Mouse (Mus musculus) kidney, postnatal 36 days (tissue): Measurements from ENCODE around the gene Mb.
A peak's percentile ranks its signal among the peaks of the same experiment; 100 is the strongest.

Experiments used
- DNase-seq, 2 experiments: peaks; one replicate each; pipeline ENCODE4 v3.0.0; 2021 to 2022; ENCODE audit warnings: mixed read lengths in 2 of 2

Mb gene

DNA sequence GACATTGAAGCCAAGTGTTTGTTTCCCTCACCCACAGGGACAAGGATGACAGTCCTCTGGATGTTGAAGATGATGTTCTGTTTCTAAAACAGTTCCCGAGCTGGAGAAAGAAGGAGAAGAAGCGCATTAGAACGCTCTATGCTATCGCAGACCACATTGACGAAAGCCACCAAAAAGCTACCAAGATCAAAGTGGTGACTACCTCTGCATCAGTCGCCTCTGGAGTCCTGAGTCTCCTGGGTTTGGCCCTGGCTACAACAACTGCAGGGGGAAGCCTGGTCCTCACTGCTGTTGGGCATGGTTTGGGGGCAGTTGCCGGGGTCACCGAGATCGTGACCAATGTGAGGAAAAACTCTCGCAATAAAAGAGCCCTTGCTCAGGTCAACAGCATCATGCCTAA, at the start of gene Mb:
Gene Mb, minus strand, starts transcription at position 101 of the 400 bp plus-strand sequence.
- DNase-seq = no peak

DNA sequence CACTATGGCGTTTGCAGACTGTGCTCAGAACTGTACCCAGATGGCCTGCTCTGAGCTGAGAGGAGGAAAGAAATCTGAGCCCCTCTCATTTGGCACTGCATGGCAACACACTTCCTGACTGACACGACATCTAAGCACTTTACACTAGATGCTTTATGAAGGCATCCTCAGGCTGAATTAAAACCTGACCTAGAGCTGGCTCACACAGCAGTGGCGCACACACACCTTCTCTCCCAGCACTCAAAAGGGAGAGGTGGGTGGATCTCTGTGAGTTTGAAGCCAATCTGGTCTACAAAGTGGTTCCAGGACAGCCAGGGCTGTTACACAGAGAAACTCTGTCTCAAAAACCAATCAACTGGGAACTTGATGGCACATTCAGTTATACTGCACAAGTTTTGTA, 49.3 kb upstream of the Mb start:
- DNase-seq = no peak

DNA sequence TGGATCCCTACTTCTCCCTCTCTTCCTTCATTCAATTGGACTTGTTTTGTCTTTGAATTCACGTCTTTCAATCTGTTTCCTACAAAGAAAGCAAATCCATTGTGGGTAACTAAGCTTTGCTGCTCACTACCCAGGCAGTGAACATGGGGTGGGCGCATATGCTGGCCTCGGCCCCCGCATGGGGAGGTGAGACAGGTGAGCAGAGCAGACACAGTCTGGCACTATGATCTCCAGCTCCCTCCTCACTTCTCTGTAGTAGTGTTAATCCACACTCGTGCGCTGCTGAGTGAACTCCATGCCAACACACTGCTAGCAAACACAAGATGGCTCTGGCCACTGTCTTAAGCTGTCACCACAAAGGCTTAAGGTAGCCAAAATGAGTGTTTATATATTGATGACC, 46.9 kb upstream of the Mb start:
- DNase-seq = no peak

DNA sequence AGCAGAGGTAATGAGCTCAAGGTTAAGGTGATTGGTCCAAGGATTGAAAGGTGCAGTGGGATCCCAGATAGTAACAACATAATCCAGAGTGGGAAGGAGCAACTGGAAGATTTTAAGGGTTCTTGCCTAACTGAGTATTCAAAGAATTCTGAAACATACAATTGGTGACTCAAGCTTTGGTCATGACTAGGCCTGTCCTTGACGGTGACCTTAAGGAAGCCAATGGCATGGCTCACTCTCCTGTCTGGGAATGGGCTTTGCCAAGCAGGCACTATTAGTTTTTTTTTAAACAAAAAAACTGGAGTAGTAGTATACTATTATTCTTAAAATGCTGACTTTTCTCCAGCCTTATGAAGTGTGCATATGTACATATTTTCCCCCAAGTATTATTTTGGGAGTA, 44.7 kb upstream of the Mb start:
- DNase-seq = no peak

DNA sequence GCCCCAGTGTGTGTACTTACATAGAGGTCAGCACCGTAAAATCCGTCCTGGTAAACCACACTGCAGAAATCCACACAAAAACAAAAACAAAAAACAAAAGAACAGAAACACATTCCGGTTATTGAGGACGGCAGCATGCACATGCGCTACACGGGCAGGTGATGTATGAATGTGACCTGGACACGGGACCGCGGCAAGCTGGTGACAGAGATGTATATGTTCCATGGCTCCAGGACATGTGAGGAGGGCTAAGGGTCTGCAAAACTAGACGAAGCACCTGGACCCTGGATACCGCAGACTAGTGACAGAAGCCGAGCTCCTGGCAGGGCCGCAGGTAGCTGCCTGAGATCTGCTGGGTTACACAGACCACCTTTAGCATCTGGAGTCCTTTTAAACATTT, 44.0 kb upstream of the Mb start:
- no peak for DNase-seq

DNA sequence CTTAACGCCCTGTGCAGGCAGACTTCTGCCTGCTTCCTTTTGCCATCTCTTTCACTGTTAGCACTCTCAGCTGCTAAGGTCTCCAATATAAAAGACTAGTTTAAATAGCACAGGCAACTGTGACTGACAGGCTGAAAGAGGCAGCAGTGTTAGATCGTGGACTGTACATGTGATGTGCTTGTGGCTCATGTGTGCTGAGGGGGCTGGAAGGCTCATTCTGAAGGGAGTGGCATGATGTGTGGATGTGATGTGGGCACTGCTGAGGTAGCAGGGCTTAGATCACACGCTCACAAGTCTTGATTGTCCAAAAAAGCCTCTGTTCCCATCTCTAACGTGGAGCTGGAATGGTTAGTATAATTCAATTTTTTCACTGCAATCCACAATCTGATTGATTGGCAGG, 40.9 kb upstream of the Mb start:
- DNase-seq = no peak

DNA sequence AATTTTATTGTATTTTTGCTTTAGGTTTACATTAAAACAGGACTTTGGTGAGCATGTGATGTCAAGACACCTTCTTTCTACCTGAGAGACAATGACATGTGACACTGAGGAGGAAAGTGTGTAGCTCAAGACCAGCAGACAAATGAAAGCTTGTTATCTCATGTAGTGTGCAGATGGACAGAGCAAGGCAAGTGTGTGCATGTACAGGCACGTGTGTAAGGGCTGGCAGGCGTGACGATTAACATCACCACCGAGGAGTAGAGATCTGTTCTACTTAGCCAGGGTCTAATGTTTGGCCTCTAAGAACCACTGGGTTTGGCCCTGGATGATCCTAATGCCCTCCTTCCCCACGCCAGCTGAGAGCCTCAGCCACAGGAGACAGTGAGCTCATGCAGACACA, 40.1 kb upstream of the Mb start:
- DNase-seq = no peak

DNA sequence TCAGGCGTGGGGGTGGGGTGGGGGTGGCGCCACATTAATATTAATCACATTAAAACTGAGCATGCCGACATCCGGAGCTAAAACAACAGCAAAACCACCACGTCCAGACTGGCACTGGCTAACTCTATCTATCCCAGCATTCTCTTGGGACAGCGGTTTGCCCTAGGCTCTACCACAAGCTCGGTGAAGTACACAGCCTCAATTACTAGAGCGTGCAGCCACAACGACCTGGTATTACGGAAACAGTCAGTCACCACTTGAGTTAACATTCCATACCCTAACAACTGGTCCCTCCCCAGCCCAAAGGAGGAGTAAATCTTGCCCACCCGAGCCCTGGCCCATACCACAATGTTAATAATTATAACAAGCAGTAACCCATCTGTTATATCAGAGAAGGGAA, 38.8 kb upstream of the Mb start:
- peak in 1 of 2 experiments; percentile 13 for DNase-seq

DNA sequence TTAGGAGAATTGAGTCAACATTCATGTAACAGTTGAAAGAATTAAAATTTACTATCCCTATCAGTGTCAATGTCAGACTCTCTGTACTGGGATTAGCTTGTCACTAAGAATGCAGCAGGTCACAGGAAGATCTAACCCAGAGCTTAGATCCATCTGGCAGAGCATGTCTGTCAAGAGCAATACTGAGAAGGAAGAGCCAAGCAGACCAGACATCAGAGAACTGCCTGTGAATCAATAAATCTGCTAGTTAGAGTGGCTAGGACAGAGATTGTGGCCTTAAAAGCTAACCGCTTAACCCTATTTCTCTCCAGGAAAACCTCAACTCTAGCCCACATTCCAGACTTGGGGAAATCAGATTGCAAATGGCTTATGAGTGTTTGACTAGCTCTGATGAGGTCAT, 36.0 kb upstream of the Mb start:
- DNase-seq = no peak

DNA sequence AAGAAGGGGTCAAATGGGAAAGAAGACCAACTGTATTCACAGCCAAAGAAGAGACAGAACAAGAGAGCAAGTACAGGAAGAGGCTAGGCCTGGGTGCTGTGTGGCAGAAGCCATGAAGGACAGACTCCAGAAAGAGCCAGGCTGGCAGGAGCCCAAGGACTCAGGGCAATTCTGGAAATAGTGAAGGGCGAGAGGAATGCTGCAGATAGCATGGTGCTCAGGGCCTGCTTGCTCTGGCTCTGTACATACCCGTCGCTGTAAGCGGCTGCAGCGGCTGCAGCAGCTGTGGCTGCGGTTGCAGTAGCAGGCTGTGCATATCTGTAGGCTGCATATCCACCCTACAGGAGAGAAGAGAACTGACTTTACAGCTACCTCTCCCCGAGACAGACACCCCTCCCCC, 35.3 kb upstream of the Mb start:
- peak in 1 of 2 experiments; percentile 56 for DNase-seq

DNA sequence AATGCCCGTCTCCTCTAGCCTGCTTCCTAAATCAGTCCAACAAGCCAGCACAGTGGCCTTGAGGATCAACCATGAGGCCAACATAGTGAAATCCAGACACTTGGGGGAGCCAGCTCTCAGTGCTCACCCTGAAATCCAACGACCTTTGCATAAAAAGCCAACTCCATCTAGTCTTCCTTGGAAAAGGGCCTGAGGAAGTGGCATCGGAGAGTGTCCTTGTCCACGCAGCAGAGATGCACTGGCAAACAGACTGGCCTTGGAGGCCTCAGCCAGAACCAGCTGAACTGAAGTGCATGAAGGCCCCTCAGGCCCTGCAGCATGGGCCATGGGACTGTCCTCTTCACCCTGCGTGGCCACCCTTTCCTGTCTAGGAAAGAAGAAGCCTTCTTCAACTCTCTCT, 31.0 kb upstream of the Mb start:
- no peak for DNase-seq

DNA sequence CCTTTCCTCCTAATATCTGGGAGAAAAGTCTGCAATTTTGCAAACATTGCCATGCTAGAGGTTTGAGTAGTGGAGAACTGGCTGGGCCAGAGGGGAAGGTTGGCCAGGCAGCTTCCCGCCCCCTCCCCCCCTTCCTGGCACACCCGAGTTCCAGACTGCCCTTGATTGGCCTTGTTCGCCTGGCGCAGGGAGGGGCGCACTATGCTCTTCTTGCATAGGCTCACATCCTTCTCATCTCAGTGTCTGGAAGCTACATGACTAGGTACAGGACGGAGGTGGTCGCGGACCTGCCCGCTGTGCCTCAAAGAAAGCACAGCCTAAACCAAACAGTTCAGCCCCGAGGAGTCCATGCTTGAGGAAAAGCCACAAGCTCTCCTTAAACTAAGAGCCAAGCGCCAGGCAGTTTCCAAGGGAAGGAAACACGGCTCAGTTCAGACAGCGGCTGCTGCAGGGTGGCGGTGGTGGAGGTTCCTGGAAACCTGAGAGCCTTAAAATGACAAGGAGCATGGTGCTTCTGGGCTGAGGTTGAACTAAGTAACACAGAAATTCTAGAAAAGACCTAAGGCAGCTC, 30.3 kb upstream of the Mb start:
- no peak for DNase-seq

DNA sequence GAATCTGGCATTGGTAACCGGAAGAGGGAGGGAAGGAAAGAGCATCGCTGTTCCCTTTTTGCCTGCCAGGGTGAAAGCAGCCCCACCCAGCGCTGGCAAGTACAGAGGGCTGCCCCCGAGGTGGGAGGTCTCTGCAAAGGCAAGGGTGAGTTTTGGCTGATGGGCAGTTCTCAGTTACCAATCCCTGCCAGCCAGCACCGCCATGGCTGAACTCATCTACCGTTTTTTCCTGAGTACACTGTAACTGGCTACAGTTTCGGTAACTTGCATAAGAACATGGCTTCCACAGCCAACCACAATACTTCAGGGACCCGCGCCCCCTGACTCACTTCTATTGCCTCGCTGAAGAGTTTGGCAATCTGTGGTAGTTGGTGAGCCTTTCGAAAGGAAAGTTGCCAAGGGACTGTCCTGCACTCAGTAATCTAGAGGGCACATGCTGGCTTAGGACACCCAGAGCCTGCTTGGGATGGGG, 29.5 kb upstream of the Mb start:
- DNase-seq = peak; percentile 16 to 27

DNA sequence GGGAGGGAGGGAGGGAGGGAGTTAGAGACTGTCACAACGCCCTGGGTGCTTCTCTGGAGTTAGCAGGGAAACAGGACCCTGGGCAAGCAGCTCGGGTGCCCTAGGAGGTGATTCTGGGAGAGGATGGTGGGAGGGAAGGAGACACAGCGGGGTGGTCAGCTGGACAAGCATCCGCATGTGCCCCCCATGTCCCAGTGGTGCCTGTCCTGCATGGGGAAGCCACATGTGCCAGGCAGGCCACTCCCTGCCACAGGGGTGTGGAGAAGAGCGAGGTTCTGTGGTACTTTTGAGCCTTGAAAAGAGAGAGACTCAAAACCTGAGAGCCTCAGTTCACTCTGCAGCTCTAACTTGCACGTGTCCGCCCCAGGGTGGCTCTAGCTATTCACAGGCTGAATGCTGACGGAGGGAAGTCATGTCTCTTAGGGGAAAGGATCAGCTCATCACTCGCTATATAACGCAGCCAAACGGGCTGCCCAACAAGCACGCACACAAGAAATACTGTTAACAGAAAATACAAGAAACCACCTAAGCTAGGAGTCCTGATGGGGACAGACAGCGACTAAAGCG, 28.9 kb upstream of the Mb start:
- no peak for DNase-seq

DNA sequence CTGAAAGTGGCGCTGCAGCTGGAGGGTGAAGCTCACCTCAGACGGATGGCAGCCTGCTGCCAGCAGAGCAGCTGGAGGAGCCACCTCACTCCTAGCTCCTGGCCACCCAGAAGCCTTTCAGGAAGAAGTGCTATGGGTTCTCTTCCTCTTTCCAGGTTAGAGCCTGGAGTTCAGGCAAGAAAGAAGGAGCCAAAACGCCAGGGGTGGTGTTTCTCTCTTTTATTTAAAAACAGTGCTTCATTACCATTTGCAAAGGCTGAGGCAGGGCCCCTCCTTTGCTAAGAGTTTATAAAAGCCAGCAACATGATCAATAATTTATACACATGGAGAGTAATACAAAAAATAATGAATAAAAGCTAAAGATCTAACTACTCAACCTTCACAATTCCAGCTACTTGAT, 28.3 kb upstream of the Mb start:
- no peak for DNase-seq

DNA sequence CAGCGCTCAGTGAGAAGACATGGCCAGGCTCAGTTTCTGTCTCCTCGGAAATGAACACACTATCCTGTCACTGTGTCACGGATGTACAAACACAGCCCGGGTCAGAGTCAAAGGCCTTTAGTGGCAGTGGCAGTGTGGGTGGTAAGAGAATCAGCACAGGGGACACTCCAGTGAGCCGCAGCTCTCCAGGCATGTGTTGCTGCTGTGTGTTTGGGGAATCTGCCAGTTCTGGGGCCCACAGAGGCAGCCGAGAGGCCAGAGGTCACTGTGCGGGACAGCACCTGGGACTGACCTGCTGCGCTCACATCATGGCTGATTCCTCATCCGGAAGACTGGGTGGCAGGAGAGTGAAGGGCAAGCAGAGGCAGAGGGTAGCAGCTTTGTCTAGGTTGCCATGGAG, 27.4 kb upstream of the Mb start:
- no peak for DNase-seq

DNA sequence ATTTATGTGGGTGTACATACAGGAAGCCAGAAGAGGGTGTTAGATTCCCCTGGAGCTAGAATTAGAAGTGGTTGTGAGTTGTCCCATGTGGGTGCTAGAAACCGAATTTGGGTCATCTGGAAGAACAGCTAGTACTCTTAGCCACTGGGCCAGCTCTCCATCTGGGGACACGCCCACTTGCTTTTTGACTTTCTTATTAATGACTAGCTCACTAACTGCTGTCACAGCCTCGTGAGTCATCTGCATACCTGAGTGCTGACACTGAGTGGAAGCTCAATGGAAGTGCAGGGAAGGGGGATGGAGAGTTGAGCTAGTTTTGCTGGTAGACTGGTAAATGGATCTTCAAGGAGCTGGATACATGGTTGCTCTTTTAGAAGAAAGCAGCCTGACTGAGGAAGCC, 26.1 kb upstream of the Mb start:
- DNase-seq = no peak

DNA sequence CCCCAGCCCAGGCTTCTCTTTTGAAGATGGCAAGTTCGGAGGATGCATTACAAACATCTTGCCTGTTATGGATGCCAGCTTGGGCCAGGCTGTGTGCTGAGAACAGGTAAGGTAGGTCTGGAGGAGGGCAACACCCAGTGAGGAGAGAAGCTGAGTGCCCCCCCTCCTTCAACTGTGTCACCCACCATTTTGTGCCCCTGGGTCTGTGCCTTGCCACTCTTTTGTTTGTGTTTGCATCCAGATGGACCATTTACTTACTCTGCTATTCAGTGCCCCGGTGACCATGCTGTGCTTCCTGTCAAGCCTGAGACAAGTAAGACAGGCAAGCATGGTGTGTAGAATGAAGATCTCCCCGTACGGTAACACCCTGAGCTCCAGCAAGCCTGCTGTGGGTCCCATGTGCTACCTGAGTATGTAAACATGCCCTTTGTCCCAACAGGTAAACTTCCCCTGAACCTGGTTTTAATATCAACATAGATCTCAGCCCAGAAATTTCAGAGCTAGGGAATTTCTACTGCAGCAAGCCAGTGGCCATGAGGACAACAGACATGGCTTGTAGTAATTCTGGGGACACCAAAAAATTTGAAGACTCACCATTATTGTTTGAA, 22.2 kb upstream of the Mb start:
- DNase-seq = no peak

DNA sequence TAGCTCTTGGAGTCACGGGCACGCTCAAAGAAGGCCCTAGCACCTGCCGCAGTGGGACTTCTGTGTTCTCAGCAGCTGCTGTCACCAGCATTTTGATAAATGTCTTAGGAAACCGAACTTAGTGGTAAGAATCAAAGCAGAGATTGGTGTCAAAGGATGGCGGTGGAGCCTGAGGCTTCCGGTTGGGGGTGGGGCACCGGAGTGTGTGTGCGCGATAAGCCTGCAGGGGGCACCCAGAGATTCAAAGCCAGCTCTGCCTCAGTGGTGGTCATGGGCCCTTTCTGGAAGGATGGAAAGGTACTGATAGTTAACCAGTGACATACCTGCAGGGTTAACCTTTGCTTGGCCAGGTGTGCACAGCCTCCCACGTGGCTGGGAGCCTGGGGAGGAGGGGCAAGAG, 21.0 kb upstream of the Mb start:
- DNase-seq = peak in 1 of 2 experiments; percentile 66

DNA sequence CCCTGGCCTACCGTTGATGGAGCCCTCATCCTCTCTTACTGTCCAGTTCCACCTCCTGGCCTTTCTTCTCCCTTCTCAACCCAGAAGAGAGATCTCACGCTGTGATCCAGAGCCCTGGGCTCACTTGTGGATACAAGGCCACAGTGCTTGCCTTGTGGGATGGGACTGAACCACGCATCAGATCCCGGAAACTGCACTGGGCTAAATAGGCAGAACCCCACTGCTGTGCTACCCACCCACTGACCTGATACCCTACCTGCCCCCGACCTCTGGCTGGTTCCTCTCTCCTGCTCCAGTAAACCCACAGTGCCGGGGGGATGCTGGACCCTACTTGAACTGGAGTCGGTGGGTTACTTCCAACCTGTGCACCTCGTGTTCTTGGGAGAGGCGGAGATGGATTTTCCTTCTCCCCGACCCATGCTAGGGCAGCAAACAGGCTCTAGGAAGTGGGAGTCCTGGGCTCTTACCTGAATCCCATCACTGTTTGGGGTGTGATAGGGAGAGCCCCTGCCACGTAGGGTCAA, 20.3 kb upstream of the Mb start:
- no peak for DNase-seq

DNA sequence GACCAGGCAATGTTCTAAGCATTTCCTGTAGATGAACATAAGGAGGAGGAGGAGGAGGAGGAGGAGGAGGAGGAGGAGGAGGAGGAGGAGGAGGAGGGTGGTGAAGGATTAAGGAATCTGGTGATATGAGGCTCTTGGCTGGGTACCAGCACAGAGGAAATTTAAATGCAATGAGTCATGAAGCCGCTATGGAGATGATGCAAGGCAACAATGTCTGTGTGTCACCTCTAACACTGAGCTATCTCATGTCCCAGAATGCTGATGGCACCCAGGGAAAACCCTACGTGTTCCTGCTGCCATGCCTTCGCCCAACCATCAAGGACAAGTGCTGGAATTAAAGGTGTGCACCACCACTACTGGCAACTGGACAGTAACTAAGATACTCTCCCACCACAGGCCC, 18.5 kb upstream of the Mb start:
- no peak for DNase-seq

DNA sequence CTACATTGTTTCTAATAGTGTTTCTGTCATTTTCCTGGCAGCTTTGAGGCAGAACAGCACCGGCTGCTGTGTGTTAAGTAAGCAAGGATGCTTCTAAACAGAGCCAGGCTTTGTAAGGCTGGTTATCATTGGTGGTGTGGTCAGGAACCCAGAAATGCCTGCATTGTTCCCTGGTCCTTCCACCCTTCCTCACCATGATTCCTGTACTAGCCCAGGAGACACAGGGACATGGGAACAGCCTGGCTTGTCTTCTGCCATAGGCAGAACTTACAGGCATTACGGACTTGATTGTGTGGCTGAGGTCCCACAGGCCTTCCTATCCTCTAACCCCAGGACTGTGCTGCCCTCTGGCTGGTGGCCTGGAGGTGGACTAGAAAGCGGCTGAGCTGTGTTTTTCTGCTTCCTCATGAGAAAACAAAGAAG, 18.0 kb upstream of the Mb start:
- DNase-seq = peak in 1 of 2 experiments; percentile 18

DNA sequence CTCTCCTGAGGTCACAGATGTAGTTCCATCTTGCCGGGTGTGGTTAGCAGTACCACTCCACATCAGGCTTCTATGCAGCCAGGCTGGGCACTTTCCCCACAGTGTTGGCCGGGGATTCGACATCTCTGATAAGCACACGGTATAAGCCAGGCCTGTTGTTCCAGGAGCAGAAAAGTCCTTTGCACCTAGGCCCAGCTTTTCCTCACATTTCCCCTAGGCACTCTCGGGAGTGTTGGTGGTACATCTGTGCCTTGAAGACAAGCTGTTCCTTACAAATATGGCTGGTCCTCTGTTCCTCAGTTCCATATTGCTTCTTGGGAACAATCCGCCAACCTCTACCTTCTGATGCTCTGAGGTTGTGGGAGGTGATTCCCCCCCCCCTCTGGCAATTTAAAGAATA, 15.8 kb upstream of the Mb start:
- DNase-seq = no peak

DNA sequence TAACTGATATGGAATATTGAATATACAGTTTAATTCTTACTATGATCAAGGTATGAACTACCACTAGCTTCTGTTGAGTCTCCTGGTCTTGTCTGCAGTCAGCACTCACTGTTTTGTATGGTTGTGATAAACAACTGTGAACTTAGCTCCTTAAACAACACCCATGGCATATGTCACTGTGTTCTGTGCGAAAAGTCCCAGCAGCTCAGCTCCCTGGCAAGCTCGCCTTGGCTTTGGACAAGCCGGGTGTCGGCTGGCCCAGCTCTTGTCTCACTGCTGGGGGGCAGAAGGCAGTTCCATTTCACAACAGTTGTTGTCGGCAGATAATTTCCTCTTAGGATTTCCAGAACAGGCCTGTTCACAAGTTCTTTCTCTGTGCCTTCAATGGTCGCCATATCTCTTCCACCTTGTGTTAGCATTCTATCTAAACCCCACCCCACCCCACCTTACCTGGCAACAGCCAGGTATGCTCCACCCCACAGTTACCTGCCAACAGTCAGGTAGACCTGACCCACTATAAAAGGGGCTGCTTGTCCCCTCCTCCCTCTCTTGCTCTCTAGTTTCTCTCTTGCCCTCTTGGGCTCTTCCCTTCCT, 14.9 kb upstream of the Mb start:
- DNase-seq = peak; percentile 21 to 23
